Mouse (Mus musculus): ENCODE measurements at regions not wholly inside any gene's neighbourhood (a gene's known extent, or its start where the extent isn't known, plus 50 kb on each side); places are given as distances from the start of the nearest gene placed in this dataset.

DNA sequence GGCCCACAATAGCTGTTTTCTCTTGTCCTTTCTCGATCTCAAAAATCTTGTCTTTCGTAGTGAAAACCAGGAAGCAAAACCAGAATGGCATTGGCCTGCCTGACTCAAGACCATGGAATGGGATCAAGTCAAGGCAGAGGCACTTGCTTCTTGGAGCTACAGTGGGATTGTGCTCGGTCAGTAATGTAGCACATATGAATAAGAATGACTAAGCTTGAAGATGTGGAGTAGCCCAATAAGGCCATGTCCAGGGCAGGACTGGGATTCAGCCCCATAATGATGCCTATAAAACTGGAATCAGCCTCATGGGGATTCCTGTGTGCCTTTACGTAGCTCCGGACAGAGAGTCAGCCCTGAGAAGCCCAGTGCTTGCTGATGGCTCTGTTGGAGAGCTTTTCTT, 347.2 kb upstream of the Ubash3b start:
- no peak for TF ChIP-seq GATA1 (IDR thresholded peaks at IDR 0.05; ENCODE audit: low read length)
- no peak for TF ChIP-seq TAL1 (IDR thresholded peaks at IDR 0.05; ENCODE audit: low read length)
